Mouse (Mus musculus): ENCODE measurements around the gene Abr. TPM values are rescaled to one million over a fixed set of nuclear protein-coding genes. Genes with fewer than 3 reads are reported as not detected.

The Abr gene
- polyA plus RNA-seq, 1 experiment from 2014 or later: 70.2 TPM

DNA sequence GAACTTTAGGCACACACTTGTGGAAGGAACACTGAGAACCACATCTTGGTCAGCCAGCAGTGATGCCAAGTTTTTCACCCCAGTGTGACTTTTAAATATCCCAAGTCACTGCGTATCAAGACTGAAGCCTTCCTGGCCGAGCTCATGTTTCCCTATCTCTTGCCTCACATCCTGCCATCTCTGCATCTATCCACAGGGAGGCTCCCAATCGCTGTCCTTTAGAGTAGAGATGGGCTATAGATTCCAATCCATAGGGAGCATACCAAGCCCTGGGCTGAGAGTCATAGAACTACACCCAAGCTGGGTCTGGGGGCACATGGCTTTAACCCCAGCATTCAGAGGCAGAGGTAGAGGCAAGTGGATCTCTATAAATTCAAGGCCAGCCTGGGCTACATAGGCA lies 162.6 kb downstream of the Abr start:
- ATAC-seq: no peak
- Histone ChIP-seq H3K9me3 (replicated peaks) (no peaks in the 10 kb centered on the region), H3K4me1 (peaks cover 19% of the 10 kb centered on the region), H3K27ac (no peak overlapping the region), H3K27me3 (no peaks in the 10 kb centered on the region), H3K9ac (no peak overlapping the region), H3K36me3 (ENCODE audit: poor library complexity, severe bottlenecking) (peaks cover 82% of the 10 kb centered on the region), H3K4me3 (no peak overlapping the region), H3K4me2 (no peak overlapping the region)
- WGBS: 83% methylated on average over 3 of the region's 3 CpGs

DNA sequence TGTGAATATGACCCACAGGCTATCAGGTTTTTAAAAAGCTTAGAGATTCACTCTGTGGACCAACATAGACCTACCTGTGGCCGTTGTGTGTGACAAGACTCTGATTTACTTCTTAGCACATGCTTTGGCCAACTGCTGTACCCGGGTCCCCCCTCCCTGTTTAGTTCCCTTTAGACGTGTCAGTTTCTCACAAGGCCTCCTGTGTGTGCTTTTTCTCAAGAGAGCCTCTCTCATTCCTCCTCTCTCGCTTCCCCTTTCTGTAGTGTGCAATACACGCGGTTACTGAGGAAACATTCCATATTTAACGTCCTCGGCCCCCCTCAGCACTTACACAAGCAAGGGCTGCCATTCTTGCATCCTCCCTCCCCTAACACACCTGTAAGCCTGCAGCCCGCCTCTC lies 163.4 kb downstream of the Abr start:
- Histone ChIP-seq H3K4me2 (no peak overlapping the region), H3K4me1 (peaks cover 12% of the 10 kb centered on the region), H3K27me3 (no peaks in the 10 kb centered on the region), H3K36me3 (ENCODE audit: poor library complexity, severe bottlenecking) (peaks cover 84% of the 10 kb centered on the region), H3K27ac (no peak overlapping the region), H3K9ac (no peak overlapping the region), H3K9me3 (replicated peaks) (no peaks in the 10 kb centered on the region), H3K4me3 (no peak overlapping the region)
- WGBS: 83% methylated on average over 9 of the region's 9 CpGs
- ATAC-seq: no peak

DNA sequence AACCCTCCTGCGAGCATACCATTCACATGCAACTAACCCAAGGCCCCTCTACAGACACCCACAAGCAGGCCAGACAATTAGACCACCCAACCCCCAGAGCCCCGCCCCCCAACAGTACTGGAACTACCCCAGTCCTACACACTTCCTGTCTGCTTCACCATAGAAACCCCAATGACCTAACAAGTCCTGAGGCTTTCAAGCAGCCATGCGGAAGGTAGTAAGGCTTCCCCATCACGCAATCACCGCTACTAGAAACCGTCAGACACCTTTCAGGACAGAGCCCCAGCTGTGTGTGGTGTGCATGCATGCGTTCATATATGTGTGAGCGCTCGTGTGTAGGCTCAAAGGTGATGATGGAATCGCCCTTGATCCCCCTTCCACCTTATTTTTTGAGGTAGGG lies 165.2 kb downstream of the Abr start:
- Histone ChIP-seq H3K4me3 (no peak overlapping the region), H3K4me1 (peaks cover 10% of the 10 kb centered on the region), H3K9ac (no peak overlapping the region), H3K4me2 (no peak overlapping the region), H3K9me3 (replicated peaks) (no peaks in the 10 kb centered on the region), H3K27ac (peak overlapping the region; percentile 54; the same call in 1 of the 2 replicates), H3K27me3 (no peaks in the 10 kb centered on the region), H3K36me3 (ENCODE audit: poor library complexity, severe bottlenecking) (peaks cover 83% of the 10 kb centered on the region)
- 0 out of 2 replicates have a peak, but pooled peaks have one; percentile 11 for ATAC-seq
- 61% methylated on average over 10 of the region's 10 CpGs for WGBS

DNA sequence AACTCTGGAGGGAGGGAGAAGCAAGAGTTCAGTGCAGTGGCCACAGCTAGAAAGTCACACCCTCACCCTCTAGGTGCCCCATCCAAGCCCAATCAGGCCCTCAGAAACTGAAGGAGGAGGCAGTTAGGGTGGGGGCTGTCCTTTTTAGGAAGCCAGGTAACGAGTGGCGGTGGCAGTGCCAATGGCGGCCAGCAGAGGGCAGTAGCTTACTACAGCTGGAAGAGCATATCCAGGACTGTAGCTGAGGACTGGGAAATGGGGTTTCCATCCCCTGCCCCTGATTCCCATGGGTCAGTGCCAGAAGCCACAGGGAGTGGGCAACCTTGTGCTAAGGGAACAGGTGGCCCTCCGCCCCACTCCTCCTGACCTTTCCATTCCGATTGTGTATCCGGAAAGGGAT lies 165.9 kb downstream of the Abr start:
- no peaks in the 10 kb centered on the region for H3K9me3 ChIP-seq (replicated peaks)
- peaks cover 83% of the 10 kb centered on the region for H3K36me3 ChIP-seq (ENCODE audit: poor library complexity, severe bottlenecking)
- H3K9ac ChIP-seq: no peak overlapping the region; the same call in 1 of the 2 replicates
- 15% methylated on average over 6 of the region's 6 CpGs for WGBS
- H3K4me2 ChIP-seq: no peak overlapping the region
- no peak overlapping the region for H3K4me3 ChIP-seq
- H3K27me3 ChIP-seq: no peaks in the 10 kb centered on the region
- ATAC-seq: peak; percentile 62; the same call in 1 of the 2 replicates
- H3K27ac ChIP-seq: peak overlapping the region; percentile 54; the same call in 1 of the 2 replicates
- H3K4me1 ChIP-seq: peaks cover 11% of the 10 kb centered on the region

DNA sequence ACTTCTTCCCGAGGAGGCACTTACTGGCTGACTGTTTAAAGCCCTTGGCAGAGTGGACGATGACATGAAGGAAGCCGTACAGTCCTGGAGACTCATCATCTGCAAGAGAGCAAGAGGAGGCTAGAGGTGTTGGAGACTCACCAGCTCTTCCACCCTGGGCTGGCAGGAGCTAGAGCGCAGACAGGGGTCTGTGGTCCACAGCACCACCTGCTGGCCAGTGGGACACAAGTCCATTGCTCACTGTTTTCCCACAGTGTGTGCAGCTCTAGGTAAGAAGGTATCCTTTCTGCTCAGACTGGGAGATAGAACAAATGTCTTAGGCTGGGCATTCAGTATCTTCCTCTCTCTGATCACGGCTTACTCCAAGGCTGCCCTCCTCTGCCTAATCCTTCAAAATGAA lies 167.6 kb downstream of the Abr start:
- 52% methylated on average over 5 of the region's 5 CpGs for WGBS
- peaks cover 74% of the 10 kb centered on the region for H3K36me3 ChIP-seq (ENCODE audit: poor library complexity, severe bottlenecking)
- no peaks in the 10 kb centered on the region for H3K9me3 ChIP-seq (replicated peaks)
- no peak overlapping the region for H3K9ac ChIP-seq
- no peaks in the 10 kb centered on the region for H3K27me3 ChIP-seq
- H3K4me2 ChIP-seq: no peak overlapping the region
- H3K27ac ChIP-seq: no peak overlapping the region
- 0 out of 2 replicates have a peak, but pooled peaks have one; percentile 41 for ATAC-seq
- no peak overlapping the region for H3K4me3 ChIP-seq
- peaks cover 29% of the 10 kb centered on the region for H3K4me1 ChIP-seq

DNA sequence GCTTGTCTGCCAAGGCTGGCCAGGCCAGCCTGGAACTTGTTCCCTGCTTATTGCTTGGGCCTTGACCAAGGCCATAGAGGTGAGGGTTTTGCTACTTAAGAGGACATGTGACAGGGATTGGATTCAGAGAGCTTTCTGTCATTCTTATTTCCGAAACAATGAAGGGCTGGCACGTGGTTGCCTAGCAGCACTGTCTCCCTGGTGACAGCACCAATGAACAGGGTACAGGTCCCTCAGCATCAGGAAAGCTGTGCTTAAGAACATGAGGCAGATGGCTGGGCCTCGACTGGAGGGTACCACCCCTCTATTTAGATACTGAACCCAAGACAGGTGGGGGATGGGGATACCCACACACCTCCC lies 171.9 kb downstream of the Abr start:
- 5% methylated on average over 3 of the region's 3 CpGs for WGBS
- H3K27me3 ChIP-seq: no peaks in the 10 kb centered on the region
- no peak overlapping the region for H3K4me3 ChIP-seq
- peaks cover 56% of the 10 kb centered on the region for H3K4me1 ChIP-seq
- ATAC-seq: peak; percentile 84
- H3K9ac ChIP-seq: peak overlapping the region; percentile 57
- H3K27ac ChIP-seq: peak overlapping the region; percentile 96
- peaks cover 58% of the 10 kb centered on the region for H3K36me3 ChIP-seq (ENCODE audit: poor library complexity, severe bottlenecking)
- no peaks in the 10 kb centered on the region for H3K9me3 ChIP-seq (replicated peaks)
- H3K4me2 ChIP-seq: peak overlapping the region; percentile 27

DNA sequence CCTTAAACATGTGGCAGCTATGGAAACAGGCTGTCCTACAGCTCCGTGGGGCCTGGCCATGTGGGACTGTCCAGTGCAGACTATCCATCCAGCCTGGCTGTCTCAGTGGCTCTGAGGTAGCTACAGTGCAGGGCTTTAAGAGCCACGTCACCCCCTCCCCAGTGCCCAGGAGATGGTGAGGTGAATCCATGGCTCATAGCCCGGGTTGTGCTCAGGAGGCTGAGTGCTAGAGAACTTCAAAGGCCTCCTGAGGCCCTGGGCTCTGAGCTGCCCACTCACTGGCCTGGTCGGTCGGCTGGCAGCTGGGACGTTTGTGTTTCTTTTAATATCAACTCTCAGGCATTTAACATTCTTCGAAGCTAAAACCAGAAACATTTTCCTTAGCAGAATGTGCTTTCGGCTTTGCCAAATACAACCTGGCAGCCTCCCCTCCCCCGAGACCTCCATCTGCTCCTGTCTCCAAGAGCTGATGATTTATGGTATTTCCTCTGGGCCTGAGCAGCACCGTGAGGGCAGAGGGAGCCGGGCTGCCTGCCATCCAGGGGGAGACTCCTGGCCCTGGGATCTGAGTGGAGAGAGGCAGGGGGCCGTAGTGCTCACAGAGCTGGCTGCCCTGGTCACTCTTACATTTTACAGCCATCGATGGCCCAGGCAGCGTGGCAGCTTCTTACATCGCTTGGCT lies 172.5 kb downstream of the Abr start:
- H3K9ac ChIP-seq: peak overlapping the region; percentile 57
- peak; percentile 68 for ATAC-seq
- H3K27me3 ChIP-seq: no peaks in the 10 kb centered on the region
- WGBS: 34% methylated on average over 15 of the region's 15 CpGs
- H3K36me3 ChIP-seq (ENCODE audit: poor library complexity, severe bottlenecking): peaks cover 58% of the 10 kb centered on the region
- H3K4me3 ChIP-seq: no peak overlapping the region
- H3K4me1 ChIP-seq: peaks cover 56% of the 10 kb centered on the region
- H3K27ac ChIP-seq: peak overlapping the region; percentile 96
- H3K4me2 ChIP-seq: peak overlapping the region; percentile 27
- H3K9me3 ChIP-seq (replicated peaks): no peaks in the 10 kb centered on the region

DNA sequence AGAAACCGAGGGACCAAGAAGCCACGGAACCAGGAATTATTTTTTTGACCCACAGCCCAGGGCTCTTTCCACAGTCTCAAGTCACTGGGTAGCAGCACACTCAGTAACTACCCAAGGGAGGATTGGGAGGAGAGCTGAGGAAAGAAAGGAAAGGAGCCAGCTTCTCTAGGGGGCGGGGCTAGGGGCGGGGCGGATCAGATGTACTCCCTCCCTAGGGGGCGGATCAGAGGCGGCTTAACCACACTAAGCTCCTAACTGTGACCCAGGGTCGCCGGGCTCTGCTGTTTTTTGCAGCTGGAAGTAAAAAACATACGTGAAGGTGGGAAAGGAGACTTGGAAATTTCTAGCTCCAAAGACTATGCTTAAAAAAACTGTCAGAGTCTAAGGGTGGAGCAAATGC lies 175.9 kb downstream of the Abr start:
- Histone ChIP-seq H3K9me3 (replicated peaks) (no peaks in the 10 kb centered on the region), H3K4me3 (no peak overlapping the region), H3K4me1 (peaks cover 65% of the 10 kb centered on the region), H3K36me3 (ENCODE audit: poor library complexity, severe bottlenecking) (peaks cover 52% of the 10 kb centered on the region), H3K4me2 (no peak overlapping the region), H3K9ac (no peak overlapping the region), H3K27me3 (no peaks in the 10 kb centered on the region), H3K27ac (no peak overlapping the region)
- WGBS: 2% methylated on average over 10 of the region's 10 CpGs
- no peak for ATAC-seq

DNA sequence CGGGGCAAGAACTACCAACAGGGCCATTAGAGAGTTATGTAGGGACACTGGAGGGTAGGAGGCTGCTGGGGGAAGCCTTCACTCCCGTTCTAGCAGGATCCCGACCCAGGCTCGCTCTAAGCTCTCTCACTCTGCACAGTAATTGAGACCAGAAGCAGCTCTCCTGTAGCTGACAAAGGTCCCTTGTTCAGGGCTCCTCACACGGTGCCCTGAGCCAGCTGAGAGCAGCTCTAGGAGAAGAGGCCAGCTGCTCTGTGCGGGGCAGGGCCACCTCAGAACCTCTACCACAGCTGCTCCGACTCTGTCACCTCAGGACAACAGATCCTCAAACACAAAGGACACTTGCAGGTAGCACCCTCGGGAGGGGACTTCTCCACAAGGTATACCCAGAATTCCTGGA lies 176.7 kb downstream of the Abr start:
- no peak for ATAC-seq
- H3K4me1 ChIP-seq: peaks cover 64% of the 10 kb centered on the region
- no peak overlapping the region for H3K9ac ChIP-seq
- 22% methylated on average over 8 of the region's 8 CpGs for WGBS
- no peaks in the 10 kb centered on the region for H3K27me3 ChIP-seq
- H3K9me3 ChIP-seq (replicated peaks): no peaks in the 10 kb centered on the region
- H3K4me2 ChIP-seq: no peak overlapping the region
- no peak overlapping the region for H3K27ac ChIP-seq
- peaks cover 45% of the 10 kb centered on the region for H3K36me3 ChIP-seq (ENCODE audit: poor library complexity, severe bottlenecking)
- no peak overlapping the region for H3K4me3 ChIP-seq

DNA sequence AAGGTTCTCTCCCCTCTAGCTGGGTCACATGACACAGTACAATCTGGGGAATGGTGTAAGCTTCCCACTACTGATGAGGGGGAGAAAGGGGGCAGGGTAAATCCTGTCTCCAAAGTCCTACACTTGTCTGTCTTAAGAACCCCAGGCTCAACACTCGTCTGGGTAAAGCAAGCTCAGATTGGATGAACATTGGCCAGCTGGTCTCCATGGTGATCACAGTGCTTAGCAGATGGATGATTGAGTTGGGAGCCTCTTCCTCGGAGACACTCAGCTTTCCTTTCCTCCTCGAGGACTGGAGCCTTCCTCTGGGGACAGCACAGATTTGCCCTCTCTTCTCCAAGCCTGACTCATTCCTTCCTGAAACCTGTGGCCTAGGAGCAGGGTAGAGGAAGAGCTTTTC lies 182.4 kb downstream of the Abr start:
- no peak overlapping the region for H3K4me2 ChIP-seq
- no peak overlapping the region for H3K4me3 ChIP-seq
- 28% methylated on average over 3 of the region's 3 CpGs for WGBS
- peaks cover 46% of the 10 kb centered on the region for H3K4me1 ChIP-seq
- peak overlapping the region; percentile 31; the same call in 1 of the 2 replicates for H3K27ac ChIP-seq
- peak; percentile 26; the same call in 1 of the 2 replicates for ATAC-seq
- peaks cover 13% of the 10 kb centered on the region for H3K27me3 ChIP-seq
- H3K9ac ChIP-seq: no peak overlapping the region
- no peaks in the 10 kb centered on the region for H3K9me3 ChIP-seq (replicated peaks)
- H3K36me3 ChIP-seq (ENCODE audit: poor library complexity, severe bottlenecking): peaks cover 45% of the 10 kb centered on the region

DNA sequence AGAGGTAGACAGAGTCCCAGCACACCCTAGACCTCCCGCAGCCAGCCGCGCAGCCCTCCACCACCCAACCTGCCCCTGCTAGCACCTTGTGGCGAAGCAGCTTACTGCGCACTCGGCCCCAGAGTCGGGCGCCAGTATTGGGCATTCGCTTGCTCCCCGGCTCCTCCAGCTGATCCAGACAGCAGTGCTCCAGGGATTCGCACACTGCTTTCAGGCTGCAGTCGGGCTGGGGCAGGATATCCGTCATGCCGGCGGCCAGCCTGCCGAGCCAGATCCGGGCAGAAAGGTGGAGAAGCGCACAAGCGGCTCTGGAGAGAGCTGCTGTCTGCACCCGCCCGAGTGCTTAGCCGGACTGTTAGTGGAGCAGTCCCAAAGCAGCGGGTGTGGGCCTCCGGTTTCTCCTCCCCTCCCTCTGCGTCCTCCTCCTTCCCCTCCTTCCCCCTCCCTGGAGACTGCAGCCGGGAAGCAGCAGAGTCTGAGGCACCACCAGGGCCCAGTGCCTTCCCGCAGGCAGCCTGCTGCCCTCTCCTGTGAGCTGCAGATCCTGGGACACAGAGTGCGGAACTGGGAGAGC lies 185.2 kb downstream of the Abr start:
- Histone ChIP-seq H3K4me2 (peak overlapping the region; percentile 50), H3K9ac (peak overlapping the region; percentile 22), H3K4me1 (peaks cover 40% of the 10 kb centered on the region), H3K9me3 (replicated peaks) (no peaks in the 10 kb centered on the region), H3K27me3 (peaks cover 13% of the 10 kb centered on the region), H3K36me3 (ENCODE audit: poor library complexity, severe bottlenecking) (peaks cover 42% of the 10 kb centered on the region), H3K4me3 (peak overlapping the region; percentile 17), H3K27ac (no peak overlapping the region)
- peak; percentile 36; the same call in 1 of the 2 replicates for ATAC-seq
- 11% methylated on average over 26 of the region's 28 CpGs for WGBS

DNA sequence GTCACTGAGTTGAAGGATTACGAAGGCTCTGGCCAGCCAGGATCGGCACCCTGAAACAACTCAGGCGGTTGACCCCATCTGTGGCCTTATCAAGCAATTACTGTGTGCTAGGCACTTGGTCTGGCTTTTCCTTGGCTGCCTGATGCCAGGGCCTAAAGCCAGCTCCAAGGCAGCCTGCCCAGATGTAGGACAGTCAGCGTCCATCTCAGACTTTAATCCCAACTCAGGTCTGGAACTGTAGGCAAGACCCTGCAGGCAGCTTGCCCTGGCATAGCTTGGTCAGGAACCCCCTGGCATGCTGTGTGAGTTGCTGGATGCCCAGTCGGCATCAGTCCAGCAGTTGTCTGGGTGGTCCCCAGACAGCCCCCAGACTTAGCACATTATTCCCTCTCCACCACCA lies 186.1 kb downstream of the Abr start:
- WGBS: 88% methylated on average over 5 of the region's 5 CpGs
- no peak overlapping the region for H3K9ac ChIP-seq
- H3K27me3 ChIP-seq: peaks cover 13% of the 10 kb centered on the region
- peaks cover 47% of the 10 kb centered on the region for H3K36me3 ChIP-seq (ENCODE audit: poor library complexity, severe bottlenecking)
- no peak overlapping the region for H3K4me2 ChIP-seq
- no peak overlapping the region for H3K4me3 ChIP-seq
- peaks cover 34% of the 10 kb centered on the region for H3K4me1 ChIP-seq
- no peaks in the 10 kb centered on the region for H3K9me3 ChIP-seq (replicated peaks)
- no peak for ATAC-seq
- H3K27ac ChIP-seq: no peak overlapping the region
